Mouse (Mus musculus) thymus, adult 18-20 months (tissue): Measurements from ENCODE around the gene Fign.

ENCODE experiments used
- DNase-seq, 2 experiments: peaks; one replicate each; pipeline ENCODE4 v3.0.0; 2022; ENCODE audit warnings: mixed read lengths in 2 of 2

The Fign gene

DNA sequence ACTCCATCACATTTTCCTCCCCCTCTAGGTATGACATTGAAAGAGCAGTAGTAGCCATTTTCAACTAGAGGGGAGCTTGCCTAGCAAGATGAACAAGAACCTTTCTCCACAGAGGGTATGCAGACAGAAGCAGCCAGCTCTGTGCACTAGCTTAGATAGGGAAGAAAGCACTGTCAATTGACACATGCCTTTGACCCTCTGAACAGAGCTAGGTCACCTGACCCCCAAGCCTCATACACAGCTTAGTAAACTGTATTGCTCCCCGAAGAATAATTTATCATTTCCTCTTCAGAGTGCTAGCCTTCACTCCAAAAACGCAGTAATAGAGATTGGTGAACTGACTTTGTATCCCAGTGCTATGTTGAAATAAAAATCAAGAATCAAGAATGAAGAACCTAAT lies 49.7 kb downstream of the Fign start:
- no peak for DNase-seq

DNA sequence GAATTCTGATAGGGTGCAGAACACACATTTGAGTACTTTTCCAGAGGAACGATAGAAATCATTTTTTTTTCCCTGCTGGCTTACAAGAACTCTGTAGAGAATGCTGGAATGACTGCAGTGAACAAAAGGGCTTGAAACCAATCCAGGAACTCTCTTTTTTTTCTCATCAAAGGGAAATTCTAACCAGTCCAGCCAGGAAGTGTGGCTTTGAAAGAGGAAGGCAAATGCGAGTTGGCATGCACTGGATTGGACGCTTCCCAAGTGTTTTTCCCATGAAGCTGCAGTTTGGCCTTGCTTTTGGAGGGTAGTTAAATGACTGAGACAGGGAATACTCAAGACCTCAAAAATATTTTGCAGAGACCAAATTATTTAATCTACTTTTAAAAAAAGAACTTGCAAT lies 54.7 kb downstream of the Fign start:
- DNase-seq: no peak

DNA sequence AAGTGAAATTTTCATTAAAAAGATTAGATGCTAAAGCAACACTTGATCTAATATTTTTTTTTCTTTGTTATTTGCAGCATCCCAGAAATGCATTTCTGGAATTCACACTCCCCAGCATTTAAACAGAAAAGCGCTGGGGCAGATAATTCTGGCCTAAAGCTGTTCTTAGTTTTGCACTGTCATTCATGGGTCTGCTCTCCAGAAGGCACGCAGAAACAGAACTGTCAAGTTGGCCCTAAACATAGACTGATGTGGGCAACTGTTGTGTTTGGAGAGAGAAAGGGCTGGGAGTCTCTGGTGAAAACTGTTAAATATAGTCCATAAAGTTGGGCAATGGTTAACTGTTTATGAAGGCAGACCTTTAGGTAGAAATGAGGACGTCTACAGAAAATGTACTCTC lies 62.4 kb downstream of the Fign start:
- DNase-seq: no peak

DNA sequence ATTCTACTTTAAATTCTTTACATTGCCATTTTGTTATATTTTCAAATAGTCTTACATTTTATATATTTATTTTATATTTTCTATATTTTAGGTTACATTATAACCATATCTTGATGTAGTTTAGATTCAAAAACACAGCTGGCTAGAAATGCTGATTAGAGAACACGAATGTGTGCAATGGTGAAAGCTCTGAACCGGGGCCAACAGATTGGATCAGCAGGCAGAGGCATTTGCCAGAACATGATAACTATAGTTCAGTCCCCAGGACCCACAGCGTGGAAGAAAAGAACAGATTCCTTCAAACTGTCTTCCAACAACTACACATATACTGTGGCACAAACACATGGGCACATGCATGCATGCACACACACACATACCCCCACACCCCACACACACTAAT lies 64.0 kb downstream of the Fign start:
- no peak for DNase-seq

DNA sequence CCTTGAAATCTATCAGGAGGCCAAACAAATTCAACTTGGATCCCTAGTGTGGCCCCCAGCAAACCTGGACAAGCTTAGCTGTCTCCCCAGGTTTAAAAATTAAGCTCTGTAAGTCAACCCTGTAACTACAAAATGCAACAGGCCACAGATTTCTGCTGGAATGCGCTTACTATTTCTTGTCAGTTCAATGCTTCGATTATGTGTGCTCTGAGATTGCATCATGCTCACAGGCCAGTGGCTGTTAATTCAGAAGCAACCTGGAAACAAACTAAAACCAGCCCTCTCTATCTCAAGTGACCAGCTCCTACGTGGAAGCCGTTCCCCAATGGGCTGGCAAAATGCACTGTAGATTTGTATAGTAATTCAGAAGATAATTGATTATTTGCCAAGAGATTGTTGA lies 71.9 kb downstream of the Fign start:
- DNase-seq: no peak

DNA sequence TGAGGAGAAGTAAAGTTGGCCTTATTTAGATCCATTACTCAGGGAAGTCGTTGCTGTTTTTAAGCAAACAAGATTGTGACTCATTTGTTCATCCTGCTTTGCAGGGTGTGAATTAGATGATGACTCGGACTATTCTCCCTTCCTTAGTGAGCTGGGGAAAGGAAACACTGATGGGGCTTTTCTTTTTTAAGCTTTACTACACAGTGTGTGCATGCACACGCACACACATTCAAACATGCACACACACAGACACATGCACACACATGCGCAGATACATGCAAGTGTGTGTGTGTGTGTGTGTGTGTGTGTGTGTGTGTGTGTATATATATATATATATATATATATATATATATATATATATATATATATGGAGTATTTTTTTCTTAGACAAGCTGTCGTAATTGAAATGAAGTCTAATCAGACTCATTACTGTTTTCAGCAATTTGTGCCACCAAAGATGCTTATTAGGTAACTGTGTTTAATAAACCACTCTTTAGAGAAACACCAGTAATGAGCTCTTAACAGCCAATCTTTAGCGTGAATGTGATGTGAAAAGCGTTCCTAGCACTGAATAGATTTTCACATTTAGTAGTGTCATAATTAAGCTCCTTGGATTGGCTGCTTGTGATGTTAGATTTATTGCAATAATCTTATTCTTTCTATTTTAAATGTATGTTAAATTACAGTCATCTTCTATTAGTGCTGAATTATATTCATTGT lies 103.4 kb downstream of the Fign start:
- no peak for DNase-seq

DNA sequence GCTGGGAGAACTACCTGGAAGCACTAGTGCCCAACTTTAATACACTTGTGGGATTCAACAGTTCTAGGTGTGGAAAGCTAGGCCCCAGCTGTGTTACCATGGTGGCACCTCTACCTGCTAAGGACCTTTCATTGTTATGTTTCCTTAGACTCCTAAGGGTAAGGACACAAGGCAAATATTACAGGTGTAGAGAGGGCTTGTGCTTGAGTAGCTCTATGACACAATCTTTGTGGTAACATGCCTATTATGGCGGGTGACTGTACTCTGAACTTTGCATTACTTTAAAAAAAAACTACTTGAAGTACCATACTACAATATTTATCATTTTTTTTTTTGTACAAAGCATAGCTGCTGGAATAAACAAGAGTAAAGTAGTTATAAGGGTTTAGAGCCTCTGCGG lies 112.4 kb downstream of the Fign start:
- no peak for DNase-seq

DNA sequence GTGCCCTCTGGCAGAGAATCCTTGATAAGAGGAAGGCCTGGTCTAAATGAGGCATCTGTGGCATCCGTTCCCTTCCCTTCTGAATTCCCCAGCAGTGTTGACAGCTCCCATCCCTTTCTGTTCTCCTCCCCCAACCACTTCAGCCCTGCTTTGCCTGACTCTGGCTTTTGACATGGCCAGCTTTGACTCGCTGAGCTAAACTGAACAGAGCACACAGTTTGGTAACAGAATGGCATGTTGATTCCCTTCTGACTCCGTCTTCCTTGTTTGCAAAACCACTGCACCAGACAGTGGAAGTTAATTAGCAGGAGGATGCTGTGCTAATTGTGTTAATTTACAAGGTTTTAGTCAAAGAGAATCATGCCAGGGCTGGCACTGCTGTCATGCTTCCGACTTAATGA lies 115.5 kb downstream of the Fign start:
- no peak for DNase-seq

DNA sequence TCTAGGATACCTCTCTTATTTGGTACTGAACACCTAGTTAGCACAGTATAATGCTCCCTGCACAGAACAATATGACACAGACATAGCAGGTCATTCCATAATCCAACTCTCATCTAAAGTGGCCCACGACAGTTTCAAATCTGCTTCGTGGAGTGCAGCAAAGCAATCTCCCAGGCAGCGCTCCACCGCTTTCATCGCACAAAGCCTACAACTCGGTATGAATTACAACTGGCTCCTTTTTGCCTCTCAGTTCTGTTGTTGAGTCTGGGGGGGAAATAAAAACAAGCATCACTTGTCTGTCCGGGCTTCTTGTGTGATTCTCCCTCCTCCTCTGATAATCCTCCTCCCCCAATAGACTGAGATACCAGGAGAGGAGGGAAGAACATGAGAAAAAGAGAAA lies 116.4 kb downstream of the Fign start:
- DNase-seq: no peak

DNA sequence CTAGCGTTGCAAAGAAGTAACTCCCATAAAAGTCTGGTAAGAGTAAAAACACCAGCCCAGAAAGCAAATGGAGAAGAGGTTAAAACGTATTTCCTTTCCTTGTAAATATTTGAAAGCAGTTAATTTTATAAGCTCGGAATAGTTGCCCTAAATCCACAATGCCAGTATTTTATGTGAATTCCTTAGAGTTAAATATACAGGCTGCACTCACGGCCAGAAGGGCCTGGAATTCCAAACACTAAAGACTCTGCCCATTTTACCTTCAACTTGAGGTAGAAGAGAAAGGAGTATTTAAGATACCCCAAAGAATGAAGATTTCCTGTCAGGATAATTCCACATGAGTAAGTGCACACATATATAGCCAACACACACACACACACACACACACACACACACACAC lies 128.2 kb downstream of the Fign start:
- DNase-seq: no peak

DNA sequence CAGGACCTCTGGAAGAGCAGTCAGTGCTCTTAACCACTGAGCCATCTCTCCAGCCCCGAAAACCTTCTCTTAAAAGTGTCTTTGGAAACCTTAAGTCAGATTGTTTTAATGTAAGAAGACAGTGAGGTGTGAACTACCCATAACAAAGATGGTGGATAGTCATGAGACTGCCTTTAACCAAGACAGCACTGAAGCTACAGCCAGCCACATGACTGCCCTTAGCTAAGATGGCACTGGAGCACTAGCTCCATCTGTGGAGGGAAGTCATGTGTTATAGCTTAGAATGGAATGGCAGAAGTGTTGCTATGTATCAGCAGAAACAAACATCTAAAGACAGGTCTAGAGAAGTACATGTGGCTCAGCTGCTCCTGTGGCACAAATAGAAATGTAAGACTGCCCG lies 166.8 kb downstream of the Fign start:
- no peak for DNase-seq

DNA sequence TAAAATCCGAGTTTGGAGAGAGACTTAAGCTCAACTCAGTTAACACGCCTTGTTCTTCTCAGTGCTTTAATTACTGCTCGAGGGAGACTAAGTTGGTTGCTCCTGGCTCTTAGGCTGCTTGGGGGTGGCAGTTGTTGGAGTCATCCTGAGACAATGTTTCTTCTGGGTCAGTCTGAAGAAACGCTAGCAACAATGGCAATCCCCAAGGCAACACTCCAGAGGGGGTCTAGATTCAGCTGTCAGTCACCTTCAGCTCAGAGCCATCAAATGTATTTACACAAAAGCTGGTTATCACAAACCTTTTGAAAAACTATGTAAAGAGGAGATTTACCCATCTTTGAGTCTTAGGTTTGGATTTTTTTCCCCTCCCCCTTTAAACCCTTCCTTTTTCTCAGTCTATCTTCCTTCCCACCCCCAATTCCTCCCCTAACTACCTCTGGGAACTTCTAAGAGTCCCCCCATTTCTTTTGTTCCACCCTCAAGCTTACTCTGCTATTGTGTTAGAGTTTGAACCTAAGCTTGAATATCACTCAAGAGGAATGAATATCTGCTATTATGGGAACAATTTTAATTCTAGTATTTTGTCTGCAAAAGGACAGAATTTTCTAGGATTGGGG lies 171.2 kb downstream of the Fign start:
- DNase-seq: no peak

DNA sequence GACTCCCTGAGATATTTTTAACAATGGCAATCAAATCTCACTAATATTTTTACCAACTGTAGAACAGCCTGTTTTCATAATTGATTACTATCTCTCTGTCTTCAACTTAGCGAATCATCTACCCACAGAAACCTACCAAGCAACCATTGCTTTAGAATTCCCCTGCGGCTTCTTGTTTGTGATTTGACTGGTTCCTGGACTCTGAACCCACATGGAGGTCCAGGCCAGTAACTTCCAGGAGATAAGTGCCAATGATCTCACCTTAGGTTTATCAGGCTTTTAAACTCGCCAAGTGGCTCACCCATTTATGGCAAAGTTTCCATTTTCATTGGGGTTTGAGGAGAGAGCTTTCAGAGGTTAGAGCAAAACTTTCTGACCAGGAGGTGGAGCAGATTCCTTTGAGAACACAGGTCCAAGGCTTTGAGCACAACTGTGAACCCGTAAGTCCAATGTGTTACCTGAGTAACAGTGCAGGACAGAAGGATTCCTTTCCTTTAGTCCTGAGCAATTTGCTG lies 172.1 kb downstream of the Fign start:
- no peak for DNase-seq
